Mouse (Mus musculus) retina, embryonic 14.5 days (tissue): ENCODE results near the gene Ager.
A peak's percentile ranks its signal among the peaks of the same experiment; 100 is the strongest.

Experiments used
- DNase-seq: peaks from one replicate; pipeline ENCODE4 v3.0.0-alpha.2; 2015; ENCODE audit warnings: low spot score

The Ager gene

DNA sequence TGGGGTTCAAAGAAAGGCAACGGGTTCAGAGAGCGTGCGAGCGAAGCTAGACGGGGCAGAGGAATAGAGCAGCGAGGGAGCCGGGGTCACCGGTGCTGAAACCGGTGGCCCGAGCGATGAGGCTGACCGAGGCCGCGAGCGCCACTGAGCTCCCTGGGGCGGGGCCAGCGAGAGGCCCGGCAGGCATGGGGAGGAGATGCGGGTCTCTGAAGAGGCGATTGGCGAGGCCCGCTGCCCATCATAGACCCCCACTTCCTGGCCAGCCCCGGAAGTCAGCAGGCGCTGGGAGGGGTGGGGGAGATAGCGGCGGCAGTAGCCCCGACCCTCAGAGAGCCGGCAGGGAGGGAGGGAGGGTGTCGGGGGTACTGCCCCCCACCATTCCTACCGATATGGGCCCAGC lies 7.9 kb downstream of the Ager start:
- peak; percentile 97 for DNase-seq

DNA sequence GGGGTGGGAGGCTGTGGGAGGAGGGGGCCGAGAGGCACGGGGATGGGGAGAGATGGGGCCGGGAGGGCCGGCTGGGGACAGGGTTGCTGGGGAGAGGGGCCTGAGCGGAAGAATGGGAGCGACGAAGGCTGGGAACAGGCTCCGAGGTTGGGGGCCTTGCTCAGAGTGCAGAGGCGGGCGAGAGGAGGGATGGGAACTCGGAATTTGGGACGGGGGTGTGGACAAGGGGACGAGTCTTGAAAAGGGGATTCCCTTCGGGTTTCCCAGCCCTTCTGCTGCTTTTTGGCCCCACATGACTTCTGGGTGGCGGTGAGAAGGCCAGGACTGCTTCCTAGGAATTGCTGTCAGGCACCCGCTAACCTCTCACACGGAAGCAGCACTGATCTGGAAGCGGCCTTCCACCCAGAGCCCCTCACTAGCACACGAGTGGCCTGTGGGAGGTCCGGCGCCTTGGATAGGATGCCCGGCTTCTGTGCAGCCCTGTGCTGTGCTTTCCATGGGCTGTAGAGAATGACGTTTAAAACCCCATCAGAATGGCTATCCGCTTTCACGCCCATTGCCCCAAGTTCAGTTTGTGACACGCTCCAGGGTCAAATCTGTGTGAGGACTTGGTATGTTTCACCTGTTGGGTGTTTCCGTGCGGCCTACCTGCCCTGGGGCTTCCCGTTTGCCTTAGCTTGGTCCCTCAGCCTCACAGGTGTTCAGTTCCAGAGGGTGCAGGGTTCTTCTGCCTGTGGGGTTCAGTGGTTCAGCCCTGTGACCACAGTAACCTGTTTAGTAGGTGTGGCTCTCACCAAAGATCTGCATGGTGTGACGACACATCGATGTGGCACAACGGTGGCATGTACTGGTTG lies 8.8 kb downstream of the Ager start:
- peak; percentile 30 for DNase-seq

DNA sequence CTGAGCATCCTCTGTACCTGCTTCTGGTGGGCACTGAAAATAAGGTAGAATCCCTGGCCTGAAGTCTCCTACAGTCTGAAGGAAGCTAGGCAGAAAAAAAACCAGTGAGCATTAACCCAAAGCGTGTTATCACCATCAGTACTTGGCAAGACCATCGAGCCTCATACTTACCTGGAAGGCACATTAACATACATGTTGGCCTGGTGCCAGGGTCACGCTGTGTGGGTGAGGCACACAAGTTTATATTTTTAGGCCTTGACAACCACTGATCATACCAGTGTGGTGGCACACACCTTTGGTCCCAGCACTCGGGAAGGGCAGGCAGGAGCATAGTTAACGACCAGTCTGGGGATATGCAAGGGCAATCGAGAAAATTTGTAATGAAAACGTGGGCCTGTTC lies 10.3 kb downstream of the Ager start:
- DNase-seq = no peak

DNA sequence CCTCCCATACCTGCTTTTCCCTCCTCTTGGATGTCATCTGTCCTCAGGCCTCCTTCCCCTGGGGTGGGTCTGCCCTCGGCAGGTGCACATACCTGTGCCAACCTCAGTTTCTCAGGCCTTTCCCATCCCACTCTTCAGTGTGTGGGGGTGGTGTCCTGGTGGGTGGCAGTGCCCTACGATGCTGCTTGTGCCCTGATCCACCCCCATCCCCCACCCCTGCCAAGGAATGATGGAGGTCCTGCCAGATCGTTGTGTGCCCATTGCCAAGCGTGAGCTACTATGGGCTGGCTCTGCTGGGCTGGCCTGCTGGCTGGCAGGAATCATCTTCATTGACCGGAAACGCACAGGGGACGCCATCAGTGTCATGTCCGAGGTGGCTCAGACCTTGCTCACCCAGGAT lies 13.4 kb downstream of the Ager start:
- DNase-seq = no peak

DNA sequence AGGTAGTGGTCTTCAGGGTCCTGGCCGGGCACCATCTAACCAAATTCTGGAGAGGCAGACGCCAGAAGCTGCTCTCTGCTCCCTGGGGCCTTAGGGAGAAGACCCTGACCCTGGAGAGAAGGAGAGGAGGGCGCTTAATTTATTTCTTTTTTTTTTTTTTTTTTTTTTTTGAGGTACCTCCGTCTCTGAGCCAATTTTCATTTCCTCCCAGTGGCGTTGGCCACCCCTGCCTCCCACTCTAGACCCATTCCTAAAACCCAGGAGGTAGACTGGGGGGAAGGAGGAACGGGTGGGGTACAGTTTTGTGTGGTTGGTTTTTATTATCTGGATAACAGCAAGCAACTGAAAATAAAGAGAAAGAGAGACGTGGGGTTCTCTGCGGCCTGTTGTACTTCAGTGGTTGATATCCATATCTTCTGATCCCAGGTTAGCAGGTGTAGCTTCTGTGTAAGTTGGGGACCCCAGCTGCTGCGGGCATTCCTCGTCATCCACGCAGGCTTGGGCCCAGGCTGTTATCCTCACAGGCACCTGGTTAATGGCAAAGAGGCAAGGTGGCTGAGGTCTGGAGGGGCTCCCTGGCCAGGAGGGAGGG lies 15.5 kb downstream of the Ager start:
- DNase-seq = no peak

DNA sequence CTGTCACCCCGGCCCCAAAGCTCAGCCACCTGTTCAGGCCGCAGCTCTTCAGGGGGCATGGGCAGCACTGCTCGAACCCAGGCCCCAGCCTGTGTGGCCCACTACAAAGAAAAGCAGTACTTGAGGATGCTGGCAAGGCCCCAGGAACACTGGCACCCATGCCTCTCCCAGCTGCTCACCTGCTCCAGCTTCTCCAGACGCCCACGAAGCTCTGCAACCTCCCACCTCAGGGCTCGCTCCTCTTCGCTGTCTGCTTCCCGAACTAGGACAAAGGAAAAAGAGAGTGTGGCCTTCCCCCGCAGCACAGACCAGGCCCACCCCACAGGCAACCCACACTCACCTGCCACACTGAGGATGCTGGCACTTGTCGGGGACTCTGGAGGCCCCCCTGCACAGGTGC lies 16.2 kb downstream of the Ager start:
- no peak for DNase-seq

DNA sequence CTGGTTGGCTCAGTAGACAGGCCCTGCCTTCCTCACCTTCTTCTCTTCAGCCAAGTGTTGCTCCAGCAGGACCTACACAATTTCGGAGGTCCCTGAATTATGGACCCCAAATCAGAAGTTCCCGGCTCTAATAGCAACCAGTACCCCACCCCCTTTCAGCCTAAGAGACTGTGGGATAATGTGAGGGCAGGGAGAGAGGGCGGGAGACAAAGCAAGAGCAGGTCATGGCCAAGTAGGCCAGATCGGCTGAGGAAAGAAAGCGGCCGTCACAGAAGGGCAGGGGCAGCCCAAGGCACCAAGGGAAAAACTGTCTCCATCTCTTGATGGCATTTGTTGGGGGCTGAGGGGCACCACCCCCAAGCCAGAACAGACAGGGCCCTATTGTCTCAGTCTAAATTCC lies 18.2 kb downstream of the Ager start, which contains the start of gene Egfl8:
Egfl8 (minus strand) TSS at position 101 of the 400 bp plus-strand sequence.
- DNase-seq = no peak

DNA sequence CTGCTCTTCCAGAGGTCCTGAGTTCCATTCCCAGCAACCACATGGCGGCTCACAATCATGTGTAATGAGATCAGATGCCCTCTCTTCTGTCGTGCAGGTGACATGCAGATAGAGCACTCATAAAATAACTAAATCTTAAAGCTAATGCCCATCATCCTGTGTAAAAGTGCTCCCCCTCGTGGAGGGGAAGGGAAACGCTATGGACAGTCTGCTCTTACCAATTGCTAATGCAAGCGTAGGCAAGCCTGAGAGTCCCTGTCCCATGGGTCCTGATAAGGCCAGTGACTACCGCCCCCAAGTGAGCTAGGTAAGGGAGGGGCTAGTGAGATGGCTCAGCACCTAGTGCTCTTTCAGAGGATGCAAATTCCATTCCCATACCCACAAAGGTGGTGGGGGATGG lies 21.3 kb downstream of the Ager start:
- DNase-seq = peak; percentile 87

DNA sequence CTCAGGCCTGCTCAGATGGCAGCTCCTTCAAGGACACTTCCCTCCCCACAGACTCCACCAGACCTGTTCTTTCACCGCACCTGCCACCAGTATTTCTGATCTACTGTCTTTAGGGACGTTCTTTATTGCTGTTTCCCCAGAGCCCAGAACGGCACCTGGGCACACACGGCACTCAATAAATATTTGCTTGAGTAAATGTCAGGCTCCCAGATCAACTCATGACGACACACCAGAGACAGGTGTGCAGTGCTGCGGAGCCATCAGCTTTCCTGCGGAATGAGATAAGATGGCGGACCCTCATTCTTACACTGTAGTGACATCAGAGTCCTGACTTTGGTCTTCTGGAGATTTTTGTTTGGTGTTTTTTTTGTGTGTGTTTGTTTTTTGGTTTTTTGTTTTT lies 23.3 kb downstream of the Ager start:
- no peak for DNase-seq

DNA sequence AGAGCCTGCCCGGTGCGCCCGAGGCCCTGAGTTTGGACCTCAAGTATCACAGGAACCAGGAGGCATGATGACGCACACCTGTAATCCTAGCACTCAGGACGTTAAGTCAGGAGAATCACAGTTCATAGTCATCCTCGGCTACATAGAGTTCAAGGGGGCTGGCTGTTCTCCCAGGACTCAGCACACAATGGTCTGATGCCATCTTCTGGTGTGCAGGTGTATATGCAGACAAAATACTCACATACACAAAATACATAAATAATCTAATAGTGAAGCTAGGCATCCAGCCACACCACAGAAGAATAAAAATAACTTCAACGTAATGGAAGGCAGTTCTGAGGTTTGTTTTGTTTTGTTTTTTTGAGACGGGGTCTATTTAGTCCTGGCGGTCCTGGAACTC lies 25.5 kb downstream of the Ager start:
- DNase-seq = no peak

DNA sequence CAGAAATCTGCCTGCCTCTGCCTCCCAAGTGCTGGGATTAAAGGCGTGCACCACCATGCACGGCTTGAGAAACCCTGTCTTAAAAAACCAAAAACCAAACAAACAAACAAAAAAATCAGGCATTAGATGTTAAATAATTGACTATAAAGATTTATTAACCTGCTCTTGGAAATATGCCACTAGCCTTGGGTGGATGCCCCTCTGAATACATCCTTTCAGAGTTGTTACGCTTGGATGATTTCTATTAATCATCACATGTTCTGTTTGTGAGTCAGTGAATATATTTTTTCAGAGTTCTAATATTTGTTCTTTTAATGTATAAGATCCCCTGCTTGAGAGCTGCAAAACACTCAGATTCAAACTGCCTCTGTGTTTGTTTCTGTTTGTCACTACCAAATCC lies 27.3 kb downstream of the Ager start:
- DNase-seq = no peak

DNA sequence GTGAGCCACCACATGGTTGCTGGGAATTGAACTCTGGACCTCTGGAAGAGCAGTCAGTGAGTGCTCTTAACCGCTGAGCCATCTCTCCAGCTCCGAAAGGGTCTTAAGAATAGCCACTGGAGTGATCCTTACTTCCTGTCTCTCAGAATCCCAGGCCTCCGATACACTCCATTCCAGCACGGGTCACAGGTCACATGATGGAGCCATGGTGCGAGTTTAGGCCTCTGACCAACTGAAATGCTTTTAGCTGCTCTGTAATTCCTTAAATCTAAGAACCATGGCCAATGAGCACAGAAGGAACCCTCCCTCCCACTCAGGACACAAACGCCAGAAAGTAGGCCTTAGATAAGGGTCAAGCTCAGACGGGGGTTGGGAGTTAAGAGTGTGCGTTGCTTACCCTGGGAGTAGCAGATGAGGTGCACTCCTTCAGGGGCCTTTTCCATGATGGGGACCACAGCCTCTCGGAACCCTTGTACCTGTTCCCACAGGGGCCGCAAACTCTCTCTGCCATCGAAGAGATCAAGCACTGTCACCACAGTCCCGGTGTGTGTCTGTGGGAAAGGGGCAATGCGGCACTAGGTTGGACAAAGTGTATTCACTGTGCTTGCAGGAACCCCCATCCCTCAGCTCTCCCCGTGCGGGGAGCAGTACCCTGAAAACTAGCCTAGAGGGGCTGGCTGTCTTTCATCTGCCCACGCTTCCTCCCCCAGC lies 28.6 kb downstream of the Ager start:
- DNase-seq = no peak

DNA sequence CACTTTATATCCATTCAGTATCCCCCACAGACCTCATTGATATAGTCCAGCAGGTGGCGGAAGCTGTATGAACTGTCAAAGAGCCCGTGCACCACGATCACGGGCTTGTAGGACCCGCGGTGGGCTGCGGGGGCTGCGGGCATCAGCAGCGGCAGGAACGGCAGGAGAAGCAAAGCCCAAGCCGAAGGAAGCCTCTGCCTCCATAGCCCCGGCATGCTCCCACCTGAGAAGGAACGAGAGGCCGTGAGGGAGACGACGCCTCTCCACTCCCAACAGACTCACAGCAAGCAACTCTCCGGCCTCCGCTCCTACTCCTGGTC lies 29.1 kb downstream of the Ager start:
- DNase-seq = peak; percentile 74

DNA sequence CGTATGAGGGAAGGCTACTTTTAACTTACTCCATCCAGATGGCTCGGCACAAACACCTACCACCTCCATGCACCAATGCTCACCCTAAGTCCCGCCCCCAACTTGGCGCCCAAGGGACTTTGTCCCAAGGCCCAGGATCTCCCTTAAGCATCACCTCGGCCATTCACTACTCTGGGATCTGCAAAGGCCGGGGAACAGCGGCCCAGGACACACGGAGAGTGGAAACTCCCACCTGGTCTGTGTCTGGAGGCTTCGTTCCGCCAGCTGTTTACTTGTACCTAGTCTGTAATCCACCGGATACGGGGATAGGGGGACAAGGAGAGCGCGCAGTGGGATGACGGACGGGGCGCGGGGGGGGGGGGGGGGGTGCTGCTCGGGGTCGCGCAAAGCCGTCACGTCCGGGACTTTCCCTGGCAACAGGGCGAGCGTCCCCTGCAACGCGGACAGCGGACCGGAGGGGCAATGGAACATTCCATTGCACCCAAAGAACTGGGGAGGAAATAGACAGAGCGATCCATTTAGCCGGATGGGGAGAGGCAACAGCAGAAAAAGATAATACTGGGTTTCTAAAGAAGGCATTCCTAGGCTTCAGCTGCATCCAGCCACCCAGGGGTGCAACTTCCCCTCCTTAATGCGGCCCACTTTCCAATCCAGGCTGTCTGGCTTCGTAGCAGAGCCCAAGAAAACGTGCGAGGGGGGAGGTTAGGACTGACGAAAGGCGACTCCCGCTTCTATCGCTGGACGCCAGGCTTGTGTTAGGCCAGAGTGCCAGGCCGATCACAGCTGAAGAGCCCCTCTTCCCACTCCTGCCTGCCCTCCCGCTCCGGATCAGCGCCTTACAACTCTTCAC lies 29.7 kb downstream of the Ager start:
- peak; percentile 91 for DNase-seq

DNA sequence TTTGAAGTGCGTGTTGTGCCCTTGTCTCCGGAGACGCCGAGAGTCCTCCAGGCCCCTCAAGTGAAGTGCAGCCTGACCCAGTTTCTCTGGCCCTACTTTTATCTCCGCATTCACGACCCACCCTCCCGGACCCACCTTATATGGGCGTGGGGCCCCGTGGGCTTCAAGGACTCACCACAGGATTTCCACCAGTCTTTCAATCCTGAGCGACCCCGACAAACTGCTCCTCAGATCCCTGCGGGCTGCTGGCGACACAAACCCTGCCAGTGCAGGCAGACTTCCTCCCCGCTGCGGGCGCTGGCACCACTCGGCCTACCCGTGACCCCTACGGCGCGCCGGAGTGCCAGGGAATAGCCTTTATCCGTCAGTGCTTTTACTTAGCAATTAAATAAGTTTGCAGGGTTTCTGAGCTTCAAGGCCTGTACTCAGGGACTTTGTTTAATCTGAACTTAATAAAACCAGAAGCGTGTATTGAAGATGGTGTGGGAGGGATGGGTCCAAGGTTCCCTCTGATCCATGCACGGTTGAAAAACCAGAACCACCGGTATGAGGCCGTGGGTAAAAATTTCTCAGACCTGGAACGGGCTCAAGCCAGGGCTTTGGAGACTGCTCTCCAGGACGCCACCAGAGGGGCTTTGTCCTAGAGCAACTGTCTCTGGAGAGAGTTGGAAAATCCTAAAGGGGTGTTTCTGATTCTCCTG lies 30.4 kb downstream of the Ager start, which contains the start of gene Ppt2:
Ppt2 (minus strand) TSS at position 568 of the 701 bp plus-strand sequence.
- peak; percentile 15 for DNase-seq

DNA sequence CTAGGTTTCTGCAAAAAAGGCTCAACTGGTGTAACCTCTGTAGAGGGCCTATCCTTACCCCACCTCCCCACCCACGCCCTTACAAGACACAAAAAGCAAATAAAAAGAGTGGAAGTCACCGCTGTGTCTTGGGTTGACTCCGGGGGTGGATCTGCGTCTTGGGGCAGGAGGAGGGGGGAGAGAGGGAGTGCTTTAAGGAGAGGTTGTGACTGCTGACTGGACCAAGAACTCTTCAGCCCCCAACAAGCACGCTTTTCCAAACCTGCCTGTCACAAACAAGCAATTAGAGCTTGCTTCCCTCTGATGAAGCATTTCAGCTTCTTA lies 30.9 kb downstream of the Ager start:
- no peak for DNase-seq

DNA sequence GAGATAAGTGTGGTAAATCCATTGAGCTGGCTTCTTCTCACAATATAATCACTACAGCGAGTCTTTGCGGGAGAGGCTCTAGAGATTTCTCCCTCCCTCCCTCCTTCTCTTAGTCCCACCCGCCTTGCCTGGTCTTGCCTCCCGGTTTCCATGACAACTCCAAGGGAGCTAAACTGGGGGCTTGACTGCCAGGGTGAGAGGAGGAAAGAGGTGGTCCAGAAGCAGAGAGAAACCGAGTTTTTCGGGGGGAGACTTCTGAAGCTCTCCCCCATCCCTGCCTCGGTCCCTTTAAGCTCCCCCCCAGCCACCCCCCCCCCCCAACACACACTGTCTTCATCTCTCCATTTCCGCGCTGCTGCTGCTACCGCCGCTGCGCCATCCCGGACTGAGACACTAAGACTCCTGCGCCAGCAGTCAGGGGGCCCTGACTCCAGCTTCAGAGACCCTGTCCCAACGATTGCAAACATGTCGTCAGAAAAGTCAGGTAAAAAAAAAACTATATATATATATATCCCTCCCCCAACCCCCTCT lies 31.6 kb downstream of the Ager start, which contains the start of gene Prrt1:
Prrt1 (plus strand) TSS at position 313 of the 531 bp plus-strand sequence.
- DNase-seq = no peak

DNA sequence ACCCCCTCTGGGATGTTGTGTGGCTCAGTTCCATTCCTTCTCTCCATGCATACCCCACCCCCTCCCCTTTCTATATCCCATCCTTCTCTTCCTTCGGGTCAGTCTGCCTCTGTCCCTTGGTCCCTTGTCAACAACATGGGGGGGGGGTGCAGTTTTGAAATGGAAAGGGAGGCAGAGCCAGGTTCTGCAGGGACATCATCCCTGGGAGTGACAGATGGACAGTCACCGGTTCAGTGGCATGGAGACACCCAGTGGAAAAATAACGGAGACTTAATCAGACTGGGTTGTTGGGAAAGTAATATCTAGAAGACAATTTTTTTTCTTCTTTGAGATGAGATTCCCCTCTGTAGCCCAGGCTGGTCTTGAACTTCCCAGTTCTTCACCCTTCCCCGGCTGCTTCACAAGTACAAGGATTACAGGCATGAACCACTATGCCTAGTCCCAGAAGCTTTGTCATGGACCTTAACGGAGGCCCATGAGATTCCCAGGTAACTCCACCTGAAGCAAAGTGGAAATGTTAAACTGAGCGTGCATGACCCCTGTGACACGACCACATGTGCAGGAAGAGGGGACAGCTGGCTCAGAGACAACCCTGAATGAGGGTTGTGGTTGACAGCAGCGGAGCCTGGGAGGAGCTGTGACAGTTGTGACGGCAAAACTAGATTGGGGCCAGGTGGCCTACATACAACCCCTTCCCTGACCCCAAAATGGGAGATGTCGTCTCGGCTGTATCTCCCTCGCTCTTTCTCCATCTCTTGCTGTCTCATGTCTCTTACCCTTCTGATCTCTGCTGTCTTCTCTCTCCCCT lies 32.3 kb downstream of the Ager start:
- no peak for DNase-seq

DNA sequence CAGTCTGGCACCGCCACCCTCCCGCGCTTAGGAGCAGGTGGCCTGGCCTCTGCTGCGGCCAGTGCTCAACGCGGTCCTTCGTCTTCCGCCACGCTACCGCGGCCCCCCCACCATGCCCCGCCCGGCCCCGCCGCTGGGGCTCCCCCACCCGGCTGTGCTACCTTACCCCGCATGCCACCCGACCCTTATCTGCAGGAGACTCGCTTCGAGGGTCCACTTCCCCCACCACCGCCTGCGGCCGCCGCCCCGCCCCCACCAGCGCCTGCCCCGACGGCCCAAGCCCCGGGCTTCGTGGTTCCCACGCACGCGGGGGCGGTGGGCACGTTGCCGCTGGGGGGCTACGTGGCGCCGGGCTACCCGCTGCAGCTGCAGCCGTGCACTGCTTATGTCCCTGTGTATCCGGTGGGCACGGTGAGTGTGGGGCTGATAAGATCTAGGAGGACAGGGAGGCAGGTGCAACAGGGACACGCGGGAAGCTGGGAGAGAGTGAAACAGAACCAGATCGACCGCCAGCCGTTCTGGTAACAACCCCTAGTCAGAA lies 33.2 kb downstream of the Ager start:
- DNase-seq = no peak

DNA sequence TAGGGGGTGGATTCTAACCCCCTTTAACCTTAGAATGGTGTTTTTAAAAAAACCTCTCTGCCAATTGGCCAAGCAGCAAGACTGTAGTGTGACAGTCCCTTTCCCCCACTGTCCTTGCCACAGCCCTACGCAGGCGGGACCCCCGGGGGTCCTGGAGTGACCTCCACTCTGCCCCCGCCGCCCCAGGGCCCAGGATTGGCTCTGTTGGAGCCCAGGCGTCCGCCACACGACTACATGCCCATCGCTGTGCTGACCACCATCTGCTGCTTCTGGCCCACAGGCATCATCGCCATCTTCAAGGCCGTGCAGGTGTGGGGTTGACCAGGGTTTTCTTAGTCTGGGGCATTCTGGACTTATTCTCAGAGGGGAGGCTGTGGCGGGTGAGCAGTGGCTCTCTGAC lies 34.0 kb downstream of the Ager start:
- no peak for DNase-seq
